Mouse (Mus musculus) urinary bladder, postnatal 25 days (tissue): ENCODE measurements around the gene Apoa5.
"Not testable (repeated sequence)": the region's sequence is repeated elsewhere in the genome, so short reads cannot be mapped to it uniquely, and the experiment has no call there.

Source experiments
- DNase-seq: peaks from one replicate; pipeline ENCODE4 v3.0.0; 2022; ENCODE audit warnings: low spot score

The Apoa5 gene

DNA sequence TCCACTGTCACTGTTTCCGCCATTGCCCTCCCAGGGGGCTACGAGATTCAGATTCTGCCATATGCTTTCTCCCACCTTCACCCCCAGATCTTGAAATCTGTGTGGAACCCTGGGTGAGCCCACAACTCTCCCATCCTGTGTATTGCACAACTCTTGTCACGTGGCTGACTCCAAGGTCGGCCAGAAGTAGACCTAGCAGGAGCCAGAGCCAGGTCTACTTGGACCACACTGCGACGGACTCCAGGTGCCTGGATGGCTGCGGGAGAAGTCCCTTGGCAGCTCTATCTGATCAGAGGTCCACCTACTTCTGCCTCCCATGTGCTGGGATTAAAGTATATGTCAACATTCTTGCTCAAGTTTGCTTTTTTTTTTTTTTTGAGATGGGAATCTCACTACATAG lies 7.3 kb upstream of the Apoa5 start:
- no peak for DNase-seq

DNA sequence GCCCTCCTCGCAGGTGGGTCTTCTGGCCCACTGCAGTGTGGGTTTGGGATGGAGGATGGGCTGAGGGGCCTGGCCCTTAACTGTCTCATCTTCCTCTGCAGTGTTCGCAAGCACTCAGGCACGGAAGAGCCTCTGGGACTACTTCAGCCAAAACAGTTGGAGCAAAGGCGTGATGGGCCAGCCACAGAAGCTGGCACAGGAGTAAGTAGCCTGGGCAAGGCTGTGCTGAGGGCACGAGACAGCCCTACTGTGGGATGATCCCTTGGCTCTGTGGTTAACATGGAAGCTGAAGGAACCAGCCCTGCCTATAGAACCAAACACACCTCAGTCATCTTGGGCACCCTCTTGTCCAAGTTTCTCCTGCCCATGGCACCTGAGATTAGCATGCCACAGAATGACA lies 692 bp downstream of the Apoa5 start:
- DNase-seq: no peak

DNA sequence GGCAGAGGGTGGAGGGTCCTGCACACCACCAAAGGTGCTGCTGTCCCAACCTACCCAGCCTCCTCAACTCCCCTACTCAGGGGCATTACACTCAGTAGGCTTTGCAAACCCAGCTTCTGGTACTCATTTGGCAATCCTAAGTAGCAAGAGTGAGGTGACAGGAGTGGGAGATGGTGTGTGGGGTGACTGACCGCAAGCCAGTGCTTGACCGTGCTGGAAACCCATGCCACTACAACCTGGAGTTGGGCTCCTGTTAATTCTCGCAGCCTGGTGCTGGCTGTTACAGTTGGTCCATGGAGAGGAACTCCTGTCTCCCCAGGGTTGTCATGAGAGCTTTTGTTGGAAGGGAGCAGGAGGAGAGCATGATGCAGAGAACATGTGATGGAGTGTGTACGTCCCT lies 2.3 kb downstream of the Apoa5 start:
- DNase-seq: no peak

DNA sequence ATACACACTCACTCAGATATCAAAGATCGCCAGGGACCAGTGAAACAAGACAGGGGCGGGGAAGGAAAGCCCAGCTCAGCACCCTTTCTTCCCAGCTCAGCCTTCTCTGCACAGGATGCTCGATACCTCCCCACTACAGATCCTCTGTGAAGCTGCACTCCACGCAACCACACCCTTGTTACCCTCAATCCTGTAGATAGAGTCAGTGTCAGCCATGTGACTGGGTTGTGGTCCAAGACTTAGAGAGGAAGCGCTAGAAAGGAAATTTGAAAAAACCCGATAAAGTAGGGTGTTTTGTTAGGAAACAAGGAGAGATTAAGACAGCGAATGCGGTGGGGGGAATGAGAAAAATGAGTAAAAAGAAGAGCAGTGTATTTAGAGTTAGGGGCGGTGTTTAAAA lies 3.6 kb downstream of the Apoa5 start:
- no peak for DNase-seq

- peak; percentile 81 for DNase-seq
These were observed 4.4 kb downstream of the Apoa5 start, which contains the start of gene Zpr1 for GRCm38 (mm10) chr9:46272677-46273454. Zpr1 (plus strand) TSS chr9:46273064.

DNA sequence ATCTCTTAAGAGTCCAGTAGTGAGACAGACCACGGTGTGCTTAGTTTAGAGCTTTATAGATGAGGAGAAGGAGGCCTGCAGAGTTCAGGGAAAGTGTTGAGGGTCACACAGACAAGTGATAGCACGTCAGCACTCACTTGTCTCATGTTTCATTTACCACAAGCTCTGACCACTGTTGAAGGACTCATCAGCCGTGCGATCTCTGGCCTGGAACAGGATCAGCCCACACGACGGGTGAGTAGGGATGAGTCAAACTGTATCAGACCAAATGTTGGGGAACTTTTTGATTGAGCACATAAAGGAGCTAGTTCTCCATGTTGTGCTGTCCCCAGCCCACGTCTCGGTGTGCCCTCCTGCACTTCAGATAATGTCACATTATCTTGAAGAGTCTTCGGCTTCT lies 6.1 kb downstream of the Apoa5 start:
- DNase-seq: no peak

DNA sequence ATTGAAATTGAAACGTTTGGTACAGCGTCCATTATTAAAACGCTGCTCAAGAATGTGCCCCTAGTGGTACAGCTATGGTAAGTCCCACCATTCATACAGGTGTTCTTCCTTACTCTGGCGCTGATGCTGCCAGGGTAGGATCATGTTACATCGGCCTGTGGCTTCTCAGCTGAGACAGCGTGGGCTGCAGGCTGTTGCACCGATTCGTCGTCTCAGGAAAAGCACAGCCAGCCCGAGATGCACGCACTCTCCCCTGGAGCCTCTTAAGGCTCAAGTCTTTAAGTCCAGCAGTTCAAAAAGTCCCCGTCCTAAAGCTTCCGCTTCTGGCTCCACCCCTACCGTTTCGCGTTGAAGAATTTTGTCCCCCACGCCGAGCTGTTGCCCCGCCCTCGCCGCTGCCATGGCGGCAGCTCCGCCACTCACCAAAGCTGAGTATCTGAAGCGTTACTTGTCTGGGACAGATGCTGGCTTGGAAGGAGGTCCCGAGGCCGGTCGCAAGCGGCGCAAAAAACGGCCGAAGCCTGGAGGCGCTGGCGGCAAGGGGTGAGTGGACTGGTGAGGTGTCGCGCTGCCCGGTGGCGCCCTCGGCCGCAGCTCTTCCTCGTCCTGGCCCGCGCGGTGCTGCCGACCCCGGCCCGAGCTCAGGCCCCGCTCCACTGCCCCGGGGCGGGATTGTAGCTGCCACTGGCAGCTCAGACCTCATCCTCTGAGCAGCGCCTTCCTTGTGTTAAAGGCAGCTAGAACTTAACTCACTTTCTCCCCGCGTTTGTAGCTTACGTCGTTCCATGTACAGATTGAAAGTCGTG lies 14.4 kb downstream of the Apoa5 start, which contains the start of gene Bud13:
Gene Bud13 (plus strand): TSS at position 378 of the 806 bp plus-strand sequence.
- DNase-seq: peak; percentile 96

- no peak for DNase-seq
These were observed 29.9 kb downstream of the Apoa5 start for GRCm38 (mm10) chr9:46298381-46298780.

DNA sequence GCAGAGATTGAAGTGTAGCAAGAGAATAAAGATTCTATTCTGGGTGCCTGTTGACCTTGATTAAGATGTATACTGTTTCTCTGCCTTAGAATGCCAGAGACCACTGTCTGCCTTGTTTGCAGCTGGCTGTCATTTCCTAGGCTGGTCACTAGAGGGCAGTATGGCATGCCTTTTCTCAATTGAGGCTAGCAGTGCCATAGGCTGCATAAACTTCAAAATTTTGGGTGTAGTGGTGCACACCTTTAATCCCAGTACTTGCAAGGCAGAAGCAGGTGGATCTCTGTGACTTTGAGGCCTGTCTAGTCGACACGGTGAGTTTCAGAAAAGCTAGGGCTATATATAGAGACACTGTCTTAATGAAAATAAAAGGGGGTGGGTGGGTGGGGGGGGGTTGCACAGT lies 33.7 kb downstream of the Apoa5 start:
- DNase-seq: peak; percentile 31

DNA sequence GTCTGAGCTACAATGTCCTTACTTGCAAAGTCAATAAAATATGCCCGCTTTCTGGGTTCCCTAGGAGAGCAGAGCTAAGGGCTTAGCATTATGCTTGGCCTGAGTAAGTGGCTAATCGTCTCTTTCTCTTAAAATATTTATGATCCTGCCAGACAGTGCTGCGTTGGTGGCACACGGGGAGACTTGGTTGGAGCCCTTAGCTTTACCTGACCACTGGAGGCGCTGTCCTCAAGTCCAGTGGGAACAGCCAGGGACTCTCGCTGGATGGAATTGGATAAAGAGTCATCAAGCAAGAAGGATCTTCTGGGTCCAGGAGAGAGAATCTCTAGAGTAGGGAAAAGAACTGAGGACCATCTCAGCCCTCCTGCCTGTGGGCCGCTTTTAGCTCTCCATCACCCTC lies 40.7 kb downstream of the Apoa5 start:
- DNase-seq: no peak

DNA sequence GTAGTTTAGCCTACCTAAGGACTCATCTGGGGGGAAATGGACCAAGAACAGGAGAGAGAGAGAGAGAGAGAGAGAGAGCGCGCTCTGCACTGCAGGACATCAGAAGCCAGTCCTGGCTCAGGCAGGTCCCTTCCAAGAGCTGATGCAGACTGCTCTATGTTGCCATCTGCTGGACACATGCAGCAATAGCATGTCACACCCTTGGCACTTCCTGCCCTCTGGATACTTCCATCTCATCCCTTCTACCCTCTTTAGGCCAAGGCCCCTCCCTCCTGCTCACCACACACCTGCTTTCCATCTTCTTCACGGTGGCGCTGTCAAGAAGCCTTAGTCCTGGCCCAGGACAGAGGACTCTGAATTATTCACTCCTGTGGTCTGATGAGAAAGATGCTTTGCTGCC lies 46.1 kb downstream of the Apoa5 start:
- DNase-seq: peak; percentile 47

- no peak for DNase-seq
These were observed 46.5 kb downstream of the Apoa5 start for GRCm38 (mm10) chr9:46314921-46315320.

- DNase-seq: no peak
These were observed 47.5 kb downstream of the Apoa5 start for GRCm38 (mm10) chr9:46315807-46316365.

DNA sequence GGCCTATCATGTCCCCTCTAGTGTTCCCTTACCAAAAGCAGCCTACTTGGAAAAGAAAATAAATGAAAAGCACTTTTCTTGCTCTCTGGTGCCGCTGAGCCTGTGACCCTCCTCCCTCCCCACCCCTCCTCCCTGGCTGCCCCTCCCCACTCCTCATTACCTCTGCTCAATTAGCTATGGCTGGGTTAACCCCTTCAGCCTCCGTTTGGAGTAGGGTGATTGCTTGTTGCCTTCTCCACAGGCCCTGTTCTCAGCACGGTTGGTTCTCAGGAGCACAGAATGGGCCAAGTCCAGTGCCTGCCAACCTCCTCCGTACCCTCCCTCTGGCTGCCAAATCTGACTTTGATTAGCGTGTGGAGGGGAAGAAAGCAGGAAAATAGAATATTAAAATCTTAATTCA lies 48.0 kb downstream of the Apoa5 start:
- DNase-seq: no peak

- no peak for DNase-seq
These were observed 48.5 kb downstream of the Apoa5 start for GRCm38 (mm10) chr9:46316909-46317308.

GRCm38 (mm10) chr9:46317957-46318356 lies 49.5 kb downstream of the Apoa5 start:
- DNase-seq: no peak

GRCm38 (mm10) chr9:46319886-46320285 lies 51.5 kb downstream of the Apoa5 start, which contains the start of gene 4931429L15Rik:
4931429L15Rik (minus strand) TSS chr9:46319986.
- DNase-seq: not testable (repeated sequence)

GRCm38 (mm10) chr9:46320461-46320860 lies 52.0 kb downstream of the Apoa5 start:
- DNase-seq: no peak
